Mouse (Mus musculus) macrophage (primary cell): ENCODE results near the gene Pfkp. TPM values are rescaled to one million over a fixed set of nuclear protein-coding genes. Genes with fewer than 3 reads are reported as not detected.
A peak's percentile ranks its signal among the peaks of the same experiment; 100 is the strongest.

Experiments
- H3K27ac ChIP-seq: fragments of 350-480 bp; formaldehyde crosslinking; 2 replicates; pipeline ENCODE4 v1.9.0; 2021
- H3K36me3 ChIP-seq: fragments of 350-480 bp; formaldehyde crosslinking; 2 replicates; pipeline ENCODE4 v1.9.0; 2021; ENCODE audit errors: inconsistent target
- H3K4me3 ChIP-seq: fragments of 350-480 bp; formaldehyde crosslinking; 2 replicates; pipeline ENCODE4 v1.9.0; 2021; ENCODE audit errors: inconsistent target
- H3K79me2 ChIP-seq: fragments of 350-480 bp; formaldehyde crosslinking; 2 replicates; pipeline ENCODE4 v1.9.0; 2021; ENCODE audit errors: inconsistent target
- WGBS: methylation state at CpG from one replicate; pipeline ENCODE4 v1.1.7; 2026; ENCODE audit warnings: inconsistent platforms; ENCODE audit not compliant: missing documents; 5-methylcytosine and 5-hydroxymethylcytosine counted together
- polyA plus RNA-seq: library from polyadenylated mRNA; stranded (reverse); fragments of 250-400 nt; gene quantifications from 3 replicates; pipeline ENCODE4 v1.2.4, GENCODE M21; 2018; ENCODE audit warnings: inconsistent platforms

The Pfkp gene
- polyA plus RNA-seq, 1 experiment from 2014 or later: 54.0 TPM

DNA sequence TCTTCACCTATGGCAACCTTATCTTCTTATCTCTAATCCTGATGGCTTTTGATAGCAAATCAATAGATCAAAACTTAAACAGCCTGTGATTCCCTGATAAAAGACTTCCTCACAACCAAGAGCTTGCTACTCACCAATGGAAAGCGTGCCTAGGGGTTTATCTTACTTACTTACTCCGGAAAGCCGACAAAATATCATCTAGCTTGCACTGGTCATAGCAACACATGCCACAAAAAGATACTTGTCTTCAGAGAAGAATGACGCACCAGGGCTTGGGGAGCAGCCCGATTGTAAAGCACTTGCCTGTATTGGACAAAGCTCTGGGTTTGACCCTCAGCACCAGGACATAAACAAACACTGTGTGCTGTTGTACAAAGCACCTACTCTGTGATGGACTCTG is 4.6 kb downstream of the Pfkp start:
- 97% methylated on average over 5 of the region's 5 CpGs for WGBS
- Histone ChIP-seq H3K4me3 (no peak overlapping the region), H3K79me2 (peaks cover 94% of the 10 kb centered on the region), H3K27ac (no peak overlapping the region), H3K36me3 (no peaks in the 10 kb centered on the region)

DNA sequence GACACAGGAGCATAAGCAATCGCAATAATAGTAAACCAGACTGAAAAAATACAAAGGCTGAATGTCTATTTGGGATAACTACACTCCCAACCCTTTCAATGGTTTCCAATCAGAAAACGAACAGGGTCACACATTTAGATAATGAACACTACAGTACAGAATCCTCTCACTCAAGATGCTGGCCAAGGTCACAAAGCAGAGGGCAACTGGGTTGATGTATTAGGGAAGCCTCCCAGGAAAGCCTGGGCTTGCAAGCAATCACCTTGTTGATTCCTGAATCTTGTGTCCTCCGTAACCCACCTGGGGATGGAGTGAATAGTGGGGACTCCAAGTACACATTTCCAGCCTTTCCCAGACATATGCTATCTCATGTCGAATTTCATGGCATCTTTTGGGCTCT is 5.6 kb downstream of the Pfkp start:
- Histone ChIP-seq H3K79me2 (peaks cover 99% of the 10 kb centered on the region), H3K27ac (no peak overlapping the region), H3K36me3 (no peaks in the 10 kb centered on the region), H3K4me3 (no peak overlapping the region)
- 92% methylated on average over 4 of the region's 4 CpGs for WGBS

DNA sequence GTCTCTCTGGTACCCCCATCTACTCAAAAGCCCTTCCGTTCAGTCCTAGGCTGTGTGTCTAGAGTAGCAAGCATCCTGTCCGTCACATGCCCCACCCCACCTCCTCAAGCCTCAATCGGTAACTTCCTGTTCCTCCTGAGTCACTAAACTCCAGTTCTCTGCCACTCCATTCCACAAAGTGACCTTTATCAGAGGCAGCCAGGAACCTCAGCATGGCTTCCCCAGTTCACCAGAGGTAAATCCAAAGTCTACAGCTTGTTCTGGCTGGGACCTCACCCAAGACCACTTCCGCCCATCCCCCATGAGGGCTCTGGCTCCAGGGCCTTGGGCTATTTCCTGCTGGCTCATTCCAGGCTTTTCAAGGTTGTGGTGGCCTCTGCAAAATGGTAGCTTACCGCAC is 6.1 kb downstream of the Pfkp start:
- WGBS: 58% methylated on average over 5 of the region's 5 CpGs
- no peaks in the 10 kb centered on the region for H3K36me3 ChIP-seq
- H3K4me3 ChIP-seq: no peak overlapping the region
- H3K79me2 ChIP-seq: peaks cover 100% of the 10 kb centered on the region
- no peak overlapping the region for H3K27ac ChIP-seq

DNA sequence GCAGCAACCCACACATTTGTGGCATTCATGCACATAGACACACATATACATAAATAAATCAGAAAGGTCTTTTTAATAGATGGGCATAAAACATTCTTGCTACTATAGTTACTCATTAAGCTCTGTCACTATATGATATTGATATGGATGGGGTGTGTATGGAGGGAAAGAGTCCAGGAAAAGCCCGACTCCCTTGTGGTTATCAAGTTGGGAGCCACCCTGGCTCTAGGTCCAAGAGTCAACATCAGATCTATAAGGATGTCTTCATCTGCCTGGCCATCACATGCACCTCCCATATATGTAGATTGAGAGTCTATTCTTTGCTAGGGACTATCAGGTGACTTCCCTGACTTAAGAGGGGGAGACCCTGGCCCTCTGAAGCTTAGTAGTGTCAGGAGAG is 7.1 kb downstream of the Pfkp start:
- Histone ChIP-seq H3K4me3 (no peak overlapping the region), H3K27ac (no peak overlapping the region), H3K79me2 (peaks cover 96% of the 10 kb centered on the region), H3K36me3 (no peaks in the 10 kb centered on the region)
- WGBS: 100% methylated on average over 1 of the region's 1 CpGs

DNA sequence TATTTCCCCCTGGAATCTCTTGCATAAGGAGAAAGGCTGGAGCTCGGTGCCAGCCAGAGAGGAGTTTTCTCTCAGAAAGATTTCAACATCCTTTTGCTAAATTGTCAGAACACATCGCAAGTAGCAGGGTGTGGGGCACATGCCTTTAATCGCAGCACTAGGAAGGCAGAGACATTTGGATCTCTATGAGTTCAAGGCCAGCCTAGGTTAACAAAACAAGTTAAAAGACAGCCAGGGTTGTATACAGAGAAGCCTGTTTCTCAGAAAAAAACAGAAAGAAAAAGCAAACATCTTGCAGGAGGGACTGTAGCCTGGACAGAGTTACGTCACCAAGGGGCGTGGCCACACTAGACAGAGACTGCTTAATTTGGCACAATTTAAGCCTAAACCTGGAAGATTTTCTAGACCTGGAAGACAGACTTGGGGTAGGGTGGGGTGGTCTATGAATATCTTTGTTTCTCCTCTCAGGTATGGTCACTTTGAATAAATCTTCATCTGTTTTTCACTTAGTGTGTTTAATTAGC is 9.0 kb downstream of the Pfkp start:
- Histone ChIP-seq H3K4me3 (no peak overlapping the region), H3K27ac (peak overlapping the region; percentile 17; the same call in 1 of the 2 replicates), H3K79me2 (peaks cover 87% of the 10 kb centered on the region), H3K36me3 (no peaks in the 10 kb centered on the region)
- 42% methylated on average over 5 of the region's 5 CpGs for WGBS

DNA sequence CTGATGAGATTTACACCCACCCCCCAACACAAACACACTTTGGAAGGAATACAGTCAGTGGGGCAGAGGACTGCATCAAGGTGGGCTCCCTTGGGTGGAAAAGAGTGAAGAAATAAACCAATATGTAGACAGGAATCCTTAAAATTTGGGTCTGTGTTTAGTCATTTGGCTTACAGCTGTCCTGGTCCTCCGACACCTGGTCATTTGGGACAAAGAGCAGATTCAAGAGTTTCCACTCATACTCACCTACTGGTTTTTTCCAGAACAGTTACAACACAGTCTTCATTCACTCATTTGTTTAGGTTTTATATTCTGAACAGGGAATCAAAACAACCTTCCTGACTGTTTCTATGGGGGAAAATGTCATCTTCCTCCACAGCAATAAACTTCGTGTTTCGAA is 9.6 kb downstream of the Pfkp start:
- H3K27ac ChIP-seq: peak overlapping the region; percentile 17; the same call in 1 of the 2 replicates
- H3K4me3 ChIP-seq: no peak overlapping the region
- peaks cover 81% of the 10 kb centered on the region for H3K79me2 ChIP-seq
- H3K36me3 ChIP-seq: no peaks in the 10 kb centered on the region
- WGBS: 89% methylated on average over 3 of the region's 3 CpGs

DNA sequence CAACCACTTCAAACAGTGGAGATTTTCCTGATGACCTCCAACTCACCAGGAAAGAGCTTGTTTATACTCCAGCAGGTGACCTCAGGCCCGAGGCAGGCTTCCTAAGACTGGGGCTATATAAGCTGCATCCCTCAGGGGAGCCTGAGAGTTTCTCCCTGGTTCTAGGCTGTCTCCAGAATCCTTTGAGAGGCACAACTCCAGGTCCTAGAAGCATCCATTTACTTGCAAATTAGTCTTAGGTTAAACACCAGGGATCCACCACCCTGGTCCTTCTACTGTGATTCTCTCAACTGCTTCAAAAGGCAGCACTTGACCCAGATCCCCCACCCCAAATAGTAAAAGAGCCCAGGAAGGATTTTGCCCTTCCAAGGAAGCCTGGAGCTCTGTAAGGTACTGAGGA is 10.2 kb downstream of the Pfkp start:
- Histone ChIP-seq H3K4me3 (no peak overlapping the region), H3K79me2 (peaks cover 76% of the 10 kb centered on the region), H3K36me3 (no peaks in the 10 kb centered on the region), H3K27ac (no peak overlapping the region)
- 82% methylated on average over 1 of the region's 1 CpGs for WGBS

DNA sequence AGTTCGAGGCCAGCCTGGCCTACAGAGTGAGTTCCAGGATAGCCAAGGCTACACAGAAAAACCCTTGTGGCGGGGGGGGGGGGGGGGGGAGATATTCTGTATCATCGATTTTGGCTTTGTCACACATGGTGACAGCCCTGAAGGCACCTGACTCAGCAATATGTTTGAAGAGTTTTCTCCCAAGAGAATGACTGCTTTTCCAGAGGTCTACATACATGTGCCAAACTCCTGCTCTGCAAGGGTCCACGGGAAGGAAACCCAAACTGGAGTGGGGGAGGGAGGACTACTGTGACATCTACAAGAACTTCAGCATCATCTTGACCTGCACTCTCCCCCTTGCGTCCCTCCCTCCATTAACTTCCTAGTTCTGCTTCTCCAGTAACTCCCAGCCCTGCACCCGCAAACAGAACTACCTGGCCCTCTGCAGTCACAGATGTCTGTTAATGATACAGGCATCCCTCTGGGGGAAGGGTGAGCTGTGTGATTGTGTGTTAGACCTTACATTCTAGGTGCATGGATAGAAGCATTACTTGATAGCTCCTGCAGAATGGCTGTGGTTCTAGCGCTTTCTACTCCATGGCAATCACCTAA is 10.9 kb downstream of the Pfkp start:
- peaks cover 76% of the 10 kb centered on the region for H3K79me2 ChIP-seq
- no peaks in the 10 kb centered on the region for H3K36me3 ChIP-seq
- H3K4me3 ChIP-seq: no peak overlapping the region
- H3K27ac ChIP-seq: peak overlapping the region; percentile 67
- 77% methylated on average over 5 of the region's 7 CpGs for WGBS

DNA sequence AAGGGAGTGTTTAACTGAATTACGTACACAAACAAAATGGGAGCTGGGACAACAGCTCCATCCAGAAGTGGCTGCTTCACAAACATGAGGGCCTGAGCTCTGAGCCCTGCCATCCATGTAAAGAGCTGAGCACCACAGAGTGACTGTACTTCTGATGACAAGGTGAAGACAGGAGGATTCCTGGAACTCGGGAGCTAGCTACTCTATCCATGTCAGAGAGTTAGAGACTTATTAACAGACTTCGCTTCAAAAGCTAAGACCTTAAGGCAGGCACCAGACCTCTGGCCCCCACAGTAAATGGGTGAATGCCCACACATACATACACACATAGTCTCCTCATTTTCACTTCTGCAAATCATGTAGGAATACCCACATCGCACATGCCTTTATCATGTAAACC is 11.6 kb downstream of the Pfkp start:
- Histone ChIP-seq H3K4me3 (no peak overlapping the region), H3K36me3 (no peaks in the 10 kb centered on the region), H3K27ac (peak overlapping the region; percentile 67), H3K79me2 (peaks cover 76% of the 10 kb centered on the region)
- WGBS: 72% methylated on average over 4 of the region's 4 CpGs

DNA sequence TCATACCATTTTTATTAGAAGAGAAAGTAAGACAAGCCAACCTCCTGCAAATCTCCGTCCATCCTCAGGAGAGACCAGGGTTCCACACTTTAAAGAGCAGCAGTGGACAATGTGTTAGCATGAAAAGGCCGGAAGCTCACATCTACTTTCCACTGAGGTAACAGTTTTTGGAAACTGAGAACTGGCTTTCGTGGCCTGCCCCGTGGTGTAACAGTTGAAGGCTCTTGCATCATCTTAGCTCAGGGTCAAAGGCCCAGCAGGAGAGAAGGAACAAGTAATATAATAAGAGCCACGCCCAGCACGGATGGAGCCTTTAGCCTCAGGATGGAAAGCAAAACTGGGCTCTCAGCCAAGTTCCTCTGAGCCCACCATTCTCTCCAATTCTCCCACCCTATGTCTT is 12.1 kb downstream of the Pfkp start:
- H3K79me2 ChIP-seq: peaks cover 76% of the 10 kb centered on the region
- peak overlapping the region; percentile 67 for H3K27ac ChIP-seq
- 15% methylated on average over 6 of the region's 6 CpGs for WGBS
- H3K4me3 ChIP-seq: no peak overlapping the region
- H3K36me3 ChIP-seq: no peaks in the 10 kb centered on the region

DNA sequence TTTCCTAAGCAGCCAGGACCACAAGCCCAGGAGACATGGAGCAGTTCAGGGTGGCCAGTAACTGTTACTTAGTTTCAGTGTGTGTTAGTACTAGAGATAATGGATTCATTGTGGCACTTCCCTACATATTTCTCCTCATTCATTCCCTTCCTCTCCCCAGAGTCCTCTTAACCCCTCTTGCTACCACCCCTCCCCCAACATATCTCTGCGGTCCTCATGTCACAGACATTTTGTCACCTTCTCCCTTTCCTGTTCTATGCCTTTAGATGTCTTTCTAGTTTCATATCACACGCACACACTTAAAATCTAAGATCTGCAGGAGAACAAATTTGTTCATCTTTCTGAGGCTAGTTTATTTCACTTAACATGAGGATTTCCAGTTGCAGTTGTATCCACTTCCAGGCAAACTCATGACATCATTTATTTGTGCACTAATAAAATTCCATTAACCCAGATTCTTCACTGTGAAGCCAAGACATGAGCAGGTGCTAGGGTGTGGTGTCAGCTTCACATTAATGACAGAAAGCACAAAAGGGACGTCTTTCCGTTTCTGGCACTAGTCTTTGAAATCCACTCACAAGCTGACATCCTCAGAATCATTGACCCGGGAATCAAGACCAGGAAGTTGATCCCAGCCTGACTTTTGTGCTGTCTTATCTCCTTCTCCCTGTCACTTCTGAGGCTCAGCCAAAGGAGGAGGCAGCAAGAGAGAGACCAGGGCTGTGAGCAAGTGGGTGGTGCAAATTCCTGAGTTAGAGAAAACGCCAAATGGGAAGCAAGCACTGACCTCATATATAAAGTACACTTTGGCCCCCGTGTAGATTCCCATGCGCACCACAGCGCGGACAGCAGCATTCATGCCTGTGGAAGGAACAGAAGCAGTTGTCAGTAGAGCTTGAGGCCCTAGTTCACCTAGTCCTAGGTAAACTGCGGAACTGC is 13.2 kb downstream of the Pfkp start:
- Histone ChIP-seq H3K27ac (peak overlapping the region; percentile 67), H3K36me3 (no peaks in the 10 kb centered on the region), H3K4me3 (no peak overlapping the region), H3K79me2 (peaks cover 76% of the 10 kb centered on the region)
- 89% methylated on average over 11 of the region's 11 CpGs for WGBS

DNA sequence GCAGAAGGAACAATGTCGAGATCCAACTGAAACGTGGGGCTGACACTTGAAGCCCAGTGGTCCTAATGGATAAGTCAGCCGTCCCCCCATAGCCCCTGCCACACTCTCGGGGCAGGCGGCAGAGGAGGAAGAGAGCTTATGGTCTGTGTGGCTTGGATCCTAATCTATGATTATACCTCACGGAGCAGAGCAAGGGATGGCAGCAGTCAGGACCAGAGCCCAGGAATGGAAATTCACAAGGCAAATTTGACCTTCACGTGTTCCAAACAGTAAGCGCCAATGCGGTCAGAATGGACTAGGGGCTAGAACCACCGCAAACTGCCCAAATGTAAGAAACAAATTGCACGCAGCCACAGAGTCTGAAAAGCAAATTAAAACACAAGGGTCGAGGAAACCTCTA is 14.5 kb downstream of the Pfkp start:
- no peak overlapping the region for H3K4me3 ChIP-seq
- peaks cover 76% of the 10 kb centered on the region for H3K79me2 ChIP-seq
- H3K36me3 ChIP-seq: no peaks in the 10 kb centered on the region
- 59% methylated on average over 12 of the region's 12 CpGs for WGBS
- H3K27ac ChIP-seq: peak overlapping the region; percentile 50

DNA sequence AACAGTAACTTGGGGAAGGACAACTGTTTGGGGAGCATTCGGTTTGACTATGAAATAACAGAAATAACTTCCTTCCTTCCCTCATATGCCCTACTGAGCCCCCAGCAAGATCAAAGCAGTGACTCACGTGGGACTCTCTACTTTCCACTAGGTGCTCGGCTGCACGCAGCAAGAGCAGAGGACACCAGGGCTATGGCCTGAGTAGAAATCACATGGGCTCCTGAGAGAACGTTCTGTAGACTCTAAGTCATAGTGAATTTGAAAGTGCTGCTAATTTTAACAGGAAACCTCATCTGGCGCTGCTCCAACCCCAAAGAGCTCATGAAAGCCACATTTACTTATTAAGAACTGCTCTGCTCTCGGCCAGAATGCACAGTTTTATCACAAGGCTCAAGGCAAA is 15.1 kb downstream of the Pfkp start:
- WGBS: 7% methylated on average over 7 of the region's 7 CpGs
- Histone ChIP-seq H3K36me3 (no peaks in the 10 kb centered on the region), H3K79me2 (peaks cover 76% of the 10 kb centered on the region), H3K4me3 (no peak overlapping the region), H3K27ac (peak overlapping the region; percentile 50)

DNA sequence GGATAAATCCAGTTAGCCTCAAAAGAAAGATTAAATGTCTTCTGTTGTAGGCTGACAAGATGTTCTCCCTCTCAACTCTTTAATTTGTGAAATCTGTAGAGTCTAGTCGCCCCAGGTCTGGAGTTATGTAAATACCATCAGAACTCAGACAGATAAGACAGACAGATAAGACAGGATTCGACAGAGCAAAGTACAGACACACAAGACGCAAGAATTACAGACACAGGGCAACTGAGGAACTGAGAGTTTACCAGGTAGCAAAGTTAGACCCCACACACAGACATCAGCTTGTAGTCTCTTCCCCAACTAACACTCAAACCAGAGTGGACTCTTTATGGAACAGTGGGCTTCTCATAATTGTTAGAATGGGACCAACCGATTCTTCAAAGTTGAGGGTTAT is 15.6 kb downstream of the Pfkp start:
- WGBS: 50% methylated on average over 4 of the region's 4 CpGs
- no peaks in the 10 kb centered on the region for H3K36me3 ChIP-seq
- peaks cover 76% of the 10 kb centered on the region for H3K79me2 ChIP-seq
- peak overlapping the region; percentile 50 for H3K27ac ChIP-seq
- no peak overlapping the region for H3K4me3 ChIP-seq

DNA sequence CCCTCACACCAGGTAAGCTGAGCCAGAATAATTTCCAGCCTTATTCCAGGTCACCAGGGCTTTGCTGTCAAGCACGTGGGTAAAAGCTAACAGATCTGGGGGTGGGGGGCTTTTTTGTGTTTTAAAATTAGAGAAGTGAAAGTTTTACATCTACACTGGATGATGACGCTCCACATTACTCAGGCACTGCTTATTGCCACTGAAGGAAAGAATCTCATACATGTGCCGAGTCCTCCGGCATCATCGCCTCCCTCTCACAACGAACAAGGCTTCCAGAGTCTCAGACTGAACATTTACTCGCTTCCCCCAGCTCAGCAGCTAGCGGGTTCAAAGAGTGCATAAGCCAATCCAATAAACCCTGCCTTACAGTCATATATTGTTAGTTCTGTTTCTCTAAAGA is 16.1 kb downstream of the Pfkp start:
- Histone ChIP-seq H3K36me3 (no peaks in the 10 kb centered on the region), H3K27ac (peak overlapping the region; percentile 50), H3K79me2 (peaks cover 76% of the 10 kb centered on the region), H3K4me3 (no peak overlapping the region)
- WGBS: 25% methylated on average over 8 of the region's 8 CpGs
